Mouse (Mus musculus): ENCODE data around the gene Eln. TPM values are rescaled to one million over a fixed set of nuclear protein-coding genes. Genes with fewer than 3 reads are reported as not detected.

Eln gene
- polyA plus RNA-seq, 1 experiment from 2014 or later = 12.4 TPM

GRCm38 (mm10) chr5:134745000-134745399 is 2.1 kb downstream of the Eln start:
- DNase-seq (ENCODE audit: low spot score) = no peak

- DNase-seq (ENCODE audit: low spot score) = no peak
Observed at GRCm38 (mm10) chr5:134743991-134744390, 3.1 kb downstream of the Eln start.

- peak; percentile 25 for DNase-seq (ENCODE audit: low spot score)
Observed at GRCm38 (mm10) chr5:134742221-134742795, 4.8 kb downstream of the Eln start.

DNA sequence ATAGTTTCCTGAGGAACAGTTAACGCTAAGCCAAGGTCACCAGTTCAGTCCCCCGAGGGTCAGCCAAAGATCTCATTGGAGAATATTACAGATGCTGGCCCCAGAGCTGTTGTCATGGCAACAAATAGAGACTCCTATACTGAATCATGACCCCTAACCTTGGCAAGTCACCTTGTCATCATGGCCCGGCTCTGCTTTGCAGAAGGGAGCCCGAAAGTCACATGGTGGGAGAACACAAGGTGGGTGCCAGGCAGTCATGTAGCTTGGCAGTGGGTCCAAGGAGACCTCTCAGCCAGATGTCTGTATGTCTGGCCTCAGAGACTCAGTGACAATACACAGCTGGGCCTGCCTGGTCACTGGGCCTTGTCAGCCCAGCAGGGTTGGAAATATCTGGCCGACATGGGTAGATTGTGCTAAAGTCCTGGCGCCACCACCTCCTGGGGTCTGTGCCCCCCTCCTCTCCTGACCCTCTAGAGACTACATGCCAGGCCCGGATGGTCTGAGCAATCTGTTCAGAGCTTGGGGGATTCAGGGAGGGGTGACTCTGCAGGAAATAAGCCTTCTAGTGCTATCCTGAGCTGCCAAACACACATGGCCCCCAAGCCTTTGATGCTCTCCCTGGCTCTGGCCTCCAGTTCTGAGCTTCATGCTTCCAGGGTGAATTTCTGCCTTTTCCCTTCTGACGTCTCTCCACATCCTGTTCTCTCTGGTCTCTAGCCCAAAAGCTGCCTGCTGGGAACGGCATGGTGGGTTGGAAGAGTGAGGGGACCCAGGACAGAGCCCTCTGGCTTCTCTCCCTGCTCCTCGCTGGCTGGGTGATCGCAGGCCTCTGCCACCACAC is 6.4 kb downstream of the Eln start:
- no peak for DNase-seq (ENCODE audit: low spot score)

DNA sequence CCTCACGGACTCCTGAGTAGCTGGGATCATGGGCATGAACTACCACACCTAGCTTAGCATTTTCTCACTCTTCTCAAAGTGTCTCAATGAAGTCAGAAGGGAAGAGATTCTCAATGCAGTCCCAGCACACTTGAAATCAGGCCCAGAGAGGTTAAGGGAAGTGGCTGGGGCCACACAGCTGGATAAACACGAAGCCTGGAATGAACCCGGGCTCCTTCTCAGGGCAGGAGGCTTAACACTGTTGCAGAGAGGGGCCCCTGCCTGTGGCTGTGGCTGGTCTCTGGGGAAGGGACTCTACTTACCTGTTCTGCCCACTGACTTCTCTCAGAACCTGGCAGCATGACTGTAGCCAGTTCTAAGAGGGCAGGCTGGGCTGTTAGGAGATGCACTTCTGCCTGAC is 7.2 kb downstream of the Eln start:
- no peak for DNase-seq (ENCODE audit: low spot score)

DNA sequence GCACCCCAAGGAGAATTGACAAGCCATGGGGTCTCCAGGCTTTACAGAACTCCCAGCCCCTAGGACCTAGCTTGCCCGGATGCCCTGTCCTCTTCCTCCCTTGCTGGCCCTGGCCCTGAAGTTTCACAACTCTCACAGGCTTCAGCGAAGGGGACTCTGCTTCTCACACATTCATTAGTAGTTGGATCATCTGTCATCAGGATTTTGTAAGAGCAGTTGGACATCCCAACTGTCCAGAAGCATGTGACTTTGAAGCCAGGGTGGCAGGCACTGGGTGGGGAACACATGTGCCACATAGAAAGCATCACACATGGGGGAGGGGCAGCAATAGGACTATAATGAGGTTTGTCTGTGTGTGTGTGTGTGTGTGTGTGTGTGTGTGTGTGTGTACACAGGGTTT is 12.2 kb downstream of the Eln start:
- DNase-seq (ENCODE audit: low spot score) = no peak

DNA sequence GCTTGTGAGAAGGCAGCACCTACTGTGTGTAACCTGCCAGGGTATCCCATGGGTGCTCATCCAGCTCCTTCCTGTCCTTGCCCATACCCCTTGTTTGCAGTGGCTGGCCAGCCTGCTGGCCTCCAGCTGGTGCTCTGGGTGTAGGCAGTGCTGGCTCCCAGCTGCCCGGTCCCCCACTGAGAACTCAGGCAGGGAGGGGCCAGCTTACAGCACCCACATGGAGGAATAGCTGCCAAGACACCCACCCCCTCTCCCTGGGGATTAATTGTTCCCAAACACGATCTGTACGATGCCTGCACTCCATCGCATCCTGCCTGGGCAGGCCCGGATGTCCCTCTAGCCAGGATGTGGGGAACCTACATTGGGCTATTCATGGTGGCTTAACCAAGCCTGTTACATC is 13.1 kb downstream of the Eln start:
- DNase-seq (ENCODE audit: low spot score) = no peak

GRCm38 (mm10) chr5:134733241-134733640 is 13.9 kb downstream of the Eln start:
- DNase-seq (ENCODE audit: low spot score) = no peak

DNA sequence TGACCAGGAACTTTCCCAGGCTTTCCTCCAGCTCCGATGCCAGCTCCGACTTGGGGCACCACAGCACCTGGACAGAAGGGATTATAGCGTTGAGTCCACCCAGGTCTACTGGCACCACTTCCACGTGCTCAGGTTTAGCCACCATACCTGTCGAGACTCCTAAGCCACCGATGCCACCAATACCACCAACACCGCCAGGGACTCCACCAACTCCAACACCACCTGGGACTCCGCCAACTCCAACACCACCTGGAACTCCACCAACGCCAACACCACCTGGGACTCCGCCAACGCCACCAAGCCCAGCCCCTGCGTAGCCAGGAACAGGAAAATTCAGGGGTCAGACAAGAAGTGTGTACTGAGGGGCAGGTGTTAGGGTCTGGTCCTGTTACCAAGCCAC is 18.0 kb downstream of the Eln start:
- no peak for DNase-seq (ENCODE audit: low spot score)

- DNase-seq (ENCODE audit: low spot score) = no peak
Observed at GRCm38 (mm10) chr5:134728535-134728934, 18.6 kb downstream of the Eln start.

GRCm38 (mm10) chr5:134727001-134727639 is 20.0 kb downstream of the Eln start:
- no peak for DNase-seq (ENCODE audit: low spot score)

DNA sequence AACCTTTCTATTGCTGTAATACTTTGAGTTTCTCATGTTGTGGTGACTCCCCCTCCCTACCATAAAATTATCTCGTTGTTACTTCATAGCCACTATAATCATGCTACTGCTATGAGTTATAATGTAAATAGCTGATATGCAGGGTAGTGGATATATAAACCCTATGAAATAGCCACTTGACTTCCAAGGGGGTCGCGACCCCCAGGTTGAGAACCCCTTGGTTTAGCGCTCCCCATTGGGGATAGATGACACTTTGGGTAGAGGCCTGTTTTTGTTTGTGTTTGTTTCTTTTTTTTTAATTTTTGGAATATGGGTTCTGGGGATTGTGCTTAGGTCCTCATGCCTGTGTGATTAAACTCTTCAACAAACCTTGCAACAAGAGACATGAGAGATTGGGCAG is 21.8 kb downstream of the Eln start:
- DNase-seq (ENCODE audit: low spot score) = no peak

DNA sequence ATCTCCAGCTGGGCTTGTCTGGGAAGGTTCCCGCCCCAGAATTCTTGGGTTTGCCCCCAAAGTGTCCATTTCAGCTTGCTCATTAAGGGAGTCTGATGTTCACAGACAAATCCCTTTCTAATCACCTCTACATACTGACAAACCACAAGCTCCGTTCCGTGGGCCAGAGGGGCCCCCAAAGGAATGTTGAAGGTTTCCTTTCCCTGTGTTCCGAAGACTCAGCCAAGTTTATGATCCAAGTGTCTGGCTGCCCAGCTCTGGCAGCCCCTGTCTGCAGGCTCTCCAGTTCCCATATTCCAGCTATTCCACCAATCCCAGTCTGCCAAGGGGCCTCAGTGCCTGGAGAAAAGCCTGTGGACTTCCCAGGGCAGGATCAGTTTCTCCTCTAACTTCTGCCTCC is 27.1 kb downstream of the Eln start:
- DNase-seq (ENCODE audit: low spot score) = no peak

DNA sequence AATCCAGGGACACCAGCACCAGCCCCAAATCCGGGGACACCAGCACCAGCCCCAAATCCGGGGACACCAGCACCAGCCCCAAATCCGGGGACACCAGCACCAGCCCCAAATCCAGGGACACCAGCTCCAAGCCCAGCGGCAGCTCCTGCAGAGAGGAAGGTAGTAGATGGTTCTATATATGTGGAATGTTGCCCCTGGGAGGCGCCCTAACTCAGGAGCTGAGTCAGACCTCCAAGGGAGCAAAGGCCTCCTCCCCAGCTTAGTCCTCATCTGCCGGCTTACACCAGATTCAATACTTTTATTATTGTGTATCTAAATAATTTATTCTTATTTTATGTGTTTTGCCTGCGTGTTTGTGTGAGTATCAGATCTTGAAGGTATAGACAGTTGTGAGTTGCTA is 36.0 kb downstream of the Eln start:
- no peak for DNase-seq (ENCODE audit: low spot score)

DNA sequence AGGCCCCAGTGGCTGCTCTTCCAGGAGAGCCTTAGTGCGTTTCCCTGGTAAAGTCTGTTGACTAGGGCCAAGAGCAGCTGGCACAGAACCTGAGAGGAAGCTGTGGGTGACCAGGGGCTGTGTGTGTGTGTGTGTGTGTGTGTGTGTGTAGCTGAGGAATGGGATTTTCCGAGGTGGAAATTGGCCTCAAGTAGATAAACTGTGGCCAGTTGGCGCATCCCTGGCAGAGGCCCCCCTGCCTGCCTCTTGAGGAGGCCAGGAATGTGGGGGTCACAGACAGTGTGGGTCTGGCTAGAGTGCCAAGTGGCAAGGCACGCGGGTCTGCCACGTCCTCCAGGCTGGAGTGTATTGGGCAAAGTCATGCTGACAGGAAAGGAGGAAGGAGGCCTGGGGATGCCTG is 37.8 kb downstream of the Eln start:
- no peak for DNase-seq (ENCODE audit: low spot score)

DNA sequence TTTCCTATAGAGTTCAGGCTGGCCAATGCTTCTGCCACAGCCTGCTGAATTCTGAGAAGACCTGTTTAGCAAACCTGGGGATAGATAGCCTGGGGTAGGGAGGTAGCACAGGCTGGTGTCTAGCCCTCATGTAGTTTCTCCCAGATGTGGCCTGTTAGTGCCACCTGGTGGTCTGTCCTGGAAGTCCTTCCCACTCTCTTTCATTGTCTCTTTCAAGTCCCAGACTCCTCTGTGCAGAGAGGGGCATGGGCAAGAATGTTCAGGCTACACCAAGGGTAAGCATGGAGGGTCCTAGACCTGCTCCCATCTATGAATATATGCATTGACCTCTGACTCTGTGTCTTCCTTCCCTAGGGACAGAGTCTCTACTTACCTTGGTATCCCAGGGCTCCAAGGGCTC is 43.0 kb downstream of the Eln start:
- peak; percentile 72 for DNase-seq (ENCODE audit: low spot score)

- no peak for DNase-seq (ENCODE audit: low spot score)
Observed at GRCm38 (mm10) chr5:134695539-134695938, 51.6 kb downstream of the Eln start.

DNA sequence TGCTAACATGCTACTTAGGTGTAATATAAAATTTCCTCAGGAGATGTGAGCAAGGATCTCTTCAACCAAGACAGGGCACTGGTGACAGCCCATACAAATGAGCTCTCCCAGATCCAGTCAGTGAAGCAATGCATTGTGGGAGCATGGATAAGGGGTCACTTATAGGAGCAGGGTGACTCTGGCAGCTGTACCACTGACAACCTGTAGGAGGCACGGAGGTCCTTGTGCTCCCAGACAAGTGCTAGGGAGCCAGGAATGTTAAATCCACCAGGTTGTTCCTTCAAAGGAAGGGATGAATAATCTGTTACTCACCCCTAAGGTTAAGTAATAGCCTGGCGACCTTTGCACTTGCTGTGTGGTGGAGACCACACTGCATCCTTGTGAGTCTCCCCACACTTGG is 52.0 kb downstream of the Eln start:
- DNase-seq (ENCODE audit: low spot score) = no peak

- no peak for DNase-seq (ENCODE audit: low spot score)
Observed at GRCm38 (mm10) chr5:134692704-134693103, 54.4 kb downstream of the Eln start.

- DNase-seq (ENCODE audit: low spot score) = peak; percentile 99
Observed at GRCm38 (mm10) chr5:134688718-134689284, 58.3 kb downstream of the Eln start.

GRCm38 (mm10) chr5:134688086-134688717 is 58.9 kb downstream of the Eln start, which contains the start of gene Limk1:
Gene Limk1, minus strand, starts transcription at chr5:134688598.
- DNase-seq (ENCODE audit: low spot score) = no peak

GRCm38 (mm10) chr5:134687187-134687586 is 59.9 kb downstream of the Eln start:
- no peak for DNase-seq (ENCODE audit: low spot score)
